Mouse (Mus musculus) lung, postnatal 0 days (tissue): ENCODE data around the gene Tenm3. TPM values are rescaled to one million over a fixed set of nuclear protein-coding genes. Genes with fewer than 3 reads are reported as not detected.

Experiments used
- ATAC-seq: fragments of 200-750 bp; cut with Nextera tagmentation; 2 replicates; pipeline ENCODE4 v1.8.0; 2017; ENCODE audit warnings: moderate library complexity
- DNase-seq: peaks from one replicate; pipeline ENCODE4 v3.0.0-alpha.2; 2016; ENCODE audit warnings: low spot score
- H3K27ac ChIP-seq: fragments of 300-500 bp; sonication (generic); 2 replicates; pipeline ENCODE4 v1.5.1; 2014; ENCODE audit warnings: antibody characterized with exemption, mild to moderate bottlenecking, low read length, mixed read lengths
- H3K27me3 ChIP-seq: fragments of 300-500 bp; sonication (generic); replicated peaks from 2 replicates; pipeline ENCODE4 v1.6.1; 2014; ENCODE audit warnings: low read length, mixed read lengths; ENCODE audit not compliant: insufficient read depth
- H3K36me3 ChIP-seq: fragments of 300-500 bp; sonication (generic); 2 replicates; pipeline ENCODE4 v1.6.1; 2014; ENCODE audit warnings: low read length, mixed read lengths; ENCODE audit not compliant: insufficient read depth
- H3K4me1 ChIP-seq: fragments of 300-500 bp; sonication (generic); 2 replicates; pipeline ENCODE4 v1.6.1; 2014; ENCODE audit warnings: antibody characterized with exemption, low read depth, low read length, mixed read lengths; ENCODE audit not compliant: insufficient read depth
- H3K4me2 ChIP-seq: fragments of 300-500 bp; sonication (generic); replicated peaks from 2 replicates; pipeline ENCODE4 v1.6.1; 2014; ENCODE audit warnings: low read depth, mild to moderate bottlenecking, low read length, moderate library complexity, mixed read lengths
- H3K4me3 ChIP-seq: fragments of 300-500 bp; sonication (generic); 2 replicates; pipeline ENCODE4 v1.5.1; 2014; ENCODE audit warnings: low read depth, low read length
- H3K9ac ChIP-seq: fragments of 300-500 bp; sonication (generic); replicated peaks from 2 replicates; pipeline ENCODE4 v1.6.1; 2014; ENCODE audit warnings: low read depth, mild to moderate bottlenecking
- H3K9me3 ChIP-seq: fragments of 300-500 bp; sonication (generic); 2 replicates; pipeline ENCODE4 v1.6.1; 2016; ENCODE audit warnings: low read length, mixed read lengths
- CTCF ChIP-seq: IDR thresholded peaks from 2 replicates; pipeline ENCODE4 v1.5.1; 2016; ENCODE audit warnings: antibody characterized with exemption, mild to moderate bottlenecking
- EP300 ChIP-seq: IDR thresholded peaks from 2 replicates; pipeline ENCODE4 v1.6.1; 2016; ENCODE audit warnings: antibody characterized with exemption, mild to moderate bottlenecking, control low read depth
- WGBS: fragments of 180-500 bp; shearing (Covaris S2); extraction: QIAGEN DNeasy Blood & Tissue Kit; methylation state at CpG from one replicate; pipeline ENCODE4 v1.1.7; 2014; 5-methylcytosine and 5-hydroxymethylcytosine counted together
- polyA plus RNA-seq: library from polyadenylated mRNA; unstranded; fragments of >200 nt; fragmentation: Nextera tagmentation; extraction: Ambion mirVana; gene quantifications from 2 replicates; pipeline ENCODE4 v1.2.1, GENCODE M21; 2015

The Tenm3 gene
- polyA plus RNA-seq, 1 experiment from 2014 or later: 0.78 TPM

DNA sequence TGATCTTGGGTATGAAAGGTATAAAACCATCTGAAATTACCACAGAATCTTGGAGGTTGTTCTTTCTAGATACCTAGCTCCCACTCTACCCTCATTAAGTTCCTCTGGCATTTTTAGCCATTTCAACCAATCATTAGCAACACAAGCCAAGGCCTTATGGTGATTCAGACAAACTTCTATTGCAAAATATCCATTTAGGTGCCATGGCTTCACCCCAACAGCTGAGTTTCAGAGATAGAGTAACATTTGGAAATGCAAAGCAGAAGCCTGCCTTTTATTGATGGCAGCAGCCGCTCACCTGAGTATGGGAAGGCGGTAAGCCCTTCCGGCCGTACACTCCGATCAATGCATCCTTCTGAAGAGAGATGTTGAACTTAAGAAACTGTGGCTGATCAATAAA is 494.9 kb downstream of the Tenm3 start:
- Histone ChIP-seq H3K27me3 (no peaks in the 10 kb centered on the region), H3K4me1 (no peaks in the 10 kb centered on the region), H3K36me3 (no peaks in the 10 kb centered on the region), H3K27ac (no peak overlapping the region), H3K9me3 (no peaks in the 10 kb centered on the region), H3K4me3 (no peak overlapping the region), H3K9ac (no peak overlapping the region), H3K4me2 (no peak overlapping the region)
- 95% methylated on average over 5 of the region's 5 CpGs for WGBS
- no peak for TF ChIP-seq EP300
- no peak for TF ChIP-seq CTCF
- DNase-seq: no peak
- ATAC-seq: no peak

GRCm38 (mm10) chr8:48348386-48348785 is 495.4 kb downstream of the Tenm3 start:
- H3K27me3 ChIP-seq: no peaks in the 10 kb centered on the region
- H3K36me3 ChIP-seq: no peaks in the 10 kb centered on the region
- H3K9me3 ChIP-seq: no peaks in the 10 kb centered on the region
- 92% methylated on average over 4 of the region's 4 CpGs for WGBS
- ATAC-seq: no peak
- DNase-seq: no peak
- H3K4me2 ChIP-seq: no peak overlapping the region
- no peak overlapping the region for H3K9ac ChIP-seq
- no peak overlapping the region for H3K4me3 ChIP-seq
- H3K27ac ChIP-seq: no peak overlapping the region
- no peaks in the 10 kb centered on the region for H3K4me1 ChIP-seq
- TF ChIP-seq EP300 (no peak), CTCF (no peak)

- H3K27ac ChIP-seq: no peak overlapping the region
- TF ChIP-seq CTCF (no peak), EP300 (no peak)
- no peaks in the 10 kb centered on the region for H3K36me3 ChIP-seq
- H3K4me2 ChIP-seq: no peak overlapping the region
- H3K27me3 ChIP-seq: no peaks in the 10 kb centered on the region
- no peak overlapping the region for H3K4me3 ChIP-seq
- WGBS: 91% methylated on average over 18 of the region's 18 CpGs
- H3K9me3 ChIP-seq: no peaks in the 10 kb centered on the region
- H3K4me1 ChIP-seq: no peaks in the 10 kb centered on the region
- no peak for ATAC-seq
- H3K9ac ChIP-seq: no peak overlapping the region
- no peak for DNase-seq
Measured at GRCm38 (mm10) chr8:48343067-48343420, 500.7 kb downstream of the Tenm3 start.

- H3K4me3 ChIP-seq: no peak overlapping the region
- H3K9me3 ChIP-seq: no peaks in the 10 kb centered on the region
- H3K36me3 ChIP-seq: no peaks in the 10 kb centered on the region
- no peaks in the 10 kb centered on the region for H3K4me1 ChIP-seq
- no peak overlapping the region for H3K27ac ChIP-seq
- WGBS: 81% methylated on average over 30 of the region's 30 CpGs
- H3K9ac ChIP-seq: no peak overlapping the region
- ATAC-seq (no peak), DNase-seq (no peak)
- H3K4me2 ChIP-seq: no peak overlapping the region
- no peaks in the 10 kb centered on the region for H3K27me3 ChIP-seq
- TF ChIP-seq CTCF (no peak), EP300 (no peak)
Measured at GRCm38 (mm10) chr8:48342321-48343066, 501.3 kb downstream of the Tenm3 start.

DNA sequence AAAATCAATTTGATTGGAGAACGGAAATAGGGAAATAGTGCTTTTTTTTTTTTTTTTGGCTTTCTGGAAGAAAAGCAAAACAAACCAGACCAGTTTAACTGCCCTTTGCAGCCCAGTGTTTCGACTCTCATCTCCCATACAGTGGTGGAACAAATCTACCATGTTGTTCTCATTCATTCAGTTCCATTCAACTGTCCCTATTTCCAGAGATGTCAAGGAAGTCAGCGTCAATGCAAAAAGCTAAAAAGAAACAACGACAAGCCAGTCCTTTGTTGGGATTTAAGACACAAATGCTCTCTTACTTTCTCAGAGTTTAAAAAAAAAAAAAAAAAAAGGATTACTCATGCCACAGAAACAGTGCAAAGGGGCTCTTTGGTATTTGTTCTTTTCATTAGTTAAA is 502.1 kb downstream of the Tenm3 start:
- Histone ChIP-seq H3K36me3 (no peaks in the 10 kb centered on the region), H3K27ac (no peak overlapping the region), H3K9me3 (no peaks in the 10 kb centered on the region), H3K27me3 (no peaks in the 10 kb centered on the region), H3K4me2 (no peak overlapping the region), H3K4me1 (no peaks in the 10 kb centered on the region), H3K9ac (no peak overlapping the region), H3K4me3 (no peak overlapping the region)
- DNase-seq: no peak
- WGBS: 73% methylated on average over 4 of the region's 4 CpGs
- TF ChIP-seq EP300 (no peak), CTCF (no peak)
- no peak for ATAC-seq

- Histone ChIP-seq H3K4me1 (no peaks in the 10 kb centered on the region), H3K36me3 (no peaks in the 10 kb centered on the region), H3K27me3 (no peaks in the 10 kb centered on the region), H3K27ac (no peak overlapping the region), H3K9me3 (no peaks in the 10 kb centered on the region), H3K4me3 (no peak overlapping the region), H3K4me2 (no peak overlapping the region), H3K9ac (no peak overlapping the region)
- no peak for ATAC-seq
- DNase-seq: no peak
- WGBS: 80% methylated on average over 5 of the region's 5 CpGs
- no peak for TF ChIP-seq EP300
- no peak for TF ChIP-seq CTCF
Measured at GRCm38 (mm10) chr8:48341276-48341675, 502.5 kb downstream of the Tenm3 start.
